Comparison of ENCODE assay signal across 7 mouse cellular contexts in genomic region chr13:111686522-111687284, GRCm38 (mm10). TPM values are rescaled to one million over a fixed set of nuclear protein-coding genes. Genes with fewer than 3 reads are reported as not detected.
DNase-seq lines count a peak whose midpoint lies in the region; ATAC-seq and TF ChIP-seq lines count a peak whose summit lies in the region.

No protein-coding gene starts in this region.

- H3K4me1 ChIP-seq in MEL (ENCODE audit: control insufficient read depth in 1 of 2, insufficient read depth in 2 of 2, low read length in 2 of 2), result peaks cover 8 to 10% of the 10 kb centered on the region in 2 experiments
- peaks cover 2 to 4% of the 10 kb centered on the region in 2 experiments for H3K4me1 ChIP-seq in heart, embryonic 14.5 days (ENCODE audit: control insufficient read depth in 2 of 2, insufficient read depth in 2 of 2, low read length in 2 of 2)
- peaks cover 15% of the 10 kb centered on the region for H3K4me1 ChIP-seq in megakaryocyte, embryonic 14.5 days

- TF ChIP-seq CTCF in MEL (IDR thresholded peaks at IDR 0.05 in 2 of 3, conservative IDR thresholded peaks at IDR 0.05 in 1 of 3; ENCODE audit: control insufficient read depth in 1 of 3, insufficient read depth in 1 of 3, low read depth in 2 of 3, low read length in 3 of 3, poor library complexity in 1 of 3, severe bottlenecking in 1 of 3), result no peak

- peaks cover 14% of the 10 kb centered on the region for H3K79me2 ChIP-seq in MEL (ENCODE audit: control insufficient read depth, insufficient read depth, low read length, poor library complexity)

- TF ChIP-seq POLR2A in MEL (IDR thresholded peaks at IDR 0.05; ENCODE audit: control insufficient read depth in 1 of 2, insufficient read depth in 1 of 2, low read depth in 1 of 2, low read length in 2 of 2, poor library complexity in 1 of 2), result no peak

- WGBS in heart, embryonic 14.5 days, result under 1% methylated on average over 64 of the region's 101 CpGs

- no peak for TF ChIP-seq EP300 in MEL (IDR thresholded peaks at IDR 0.05; ENCODE audit: low read depth in 1 of 2, low read length in 2 of 2)

- ATAC-seq in erythroid progenitor cell, adult 5-6 weeks (replicated peaks; ENCODE audit: low FRiP score, poor library complexity, severe bottlenecking), result peak; percentile 20
- peak; percentile 49 for ATAC-seq in heart, embryonic 14.5 days (ENCODE audit: insufficient number of reproducible peaks, insufficient read depth, low FRiP score, low read depth)

- TF ChIP-seq RAD21 in MEL (IDR thresholded peaks at IDR 0.05; ENCODE audit: low read depth, low read length), result no peak

- peak overlapping the region; percentile 88 for H3K27ac ChIP-seq in MEL (ENCODE audit: control insufficient read depth, low read depth, low read length)
- H3K27ac ChIP-seq in heart, embryonic 14.5 days (replicated peaks in 1 of 2; ENCODE audit: control insufficient read depth in 1 of 2, insufficient read depth in 1 of 2, low read depth in 2 of 2, low read length in 2 of 2), result peak overlapping the region; percentile 93 to 97

- peak overlapping the region; percentile 86 to 93 for H3K4me3 ChIP-seq in MEL (ENCODE audit: control insufficient read depth in 1 of 2, insufficient read depth in 1 of 2, low read depth in 2 of 2, low read length in 2 of 2)
- peak overlapping the region; percentile 59 to 94 for H3K4me3 ChIP-seq in heart, embryonic 14.5 days (ENCODE audit: control insufficient read depth in 1 of 2, insufficient read depth in 1 of 2, low read depth in 1 of 2, low read length in 2 of 2)
- H3K4me3 ChIP-seq in megakaryocyte, embryonic 14.5 days (replicated peaks), result peak overlapping the region; percentile 97

- peak; percentile 33 for DNase-seq in MEL (ENCODE audit: low read depth, low spot score)
- DNase-seq in adrenal gland, postnatal 4 days (ENCODE audit: low spot score in 2 of 2), result peak; percentile 8 to 12
- peak; percentile 6 to 63 for DNase-seq in kidney, postnatal 36 days
- DNase-seq in right cerebral cortex, postnatal 25 days, result peak; percentile 23

- H3K9ac ChIP-seq in MEL (ENCODE audit: control insufficient read depth, low read depth, low read length, poor library complexity, severe bottlenecking), result peak overlapping the region; percentile 99
- peak overlapping the region; percentile 99 for H3K9ac ChIP-seq in heart, embryonic 14.5 days (ENCODE audit: low read length)

- H3K9me3 ChIP-seq in MEL (replicated peaks; ENCODE audit: insufficient read depth, low read length), result no peaks in the 10 kb centered on the region
- no peaks in the 10 kb centered on the region for H3K9me3 ChIP-seq in heart, embryonic 14.5 days (ENCODE audit: control insufficient read depth, low read length)
- H3K9me3 ChIP-seq in megakaryocyte, embryonic 14.5 days, result no peaks in the 10 kb centered on the region

- H3K27me3 ChIP-seq in MEL (ENCODE audit: control insufficient read depth in 1 of 2, insufficient read depth in 2 of 2, low read length in 2 of 2), result no peaks in the 10 kb centered on the region
- H3K27me3 ChIP-seq in heart, embryonic 14.5 days (ENCODE audit: control insufficient read depth, insufficient read depth, low read length), result no peaks in the 10 kb centered on the region
- H3K27me3 ChIP-seq in megakaryocyte, embryonic 14.5 days (replicated peaks), result peaks cover 15% of the 10 kb centered on the region

- peaks cover 6 to 17% of the 10 kb centered on the region in 2 experiments for H3K36me3 ChIP-seq in MEL (ENCODE audit: control insufficient read depth in 1 of 2, insufficient read depth in 2 of 2, low read length in 2 of 2)
- H3K36me3 ChIP-seq in heart, embryonic 14.5 days (ENCODE audit: control insufficient read depth, insufficient read depth, low read length), result peaks cover 23% of the 10 kb centered on the region
- H3K36me3 ChIP-seq in megakaryocyte, embryonic 14.5 days (replicated peaks; ENCODE audit: low read length), result peaks cover 15% of the 10 kb centered on the region

- peak overlapping the region; percentile 93 for H3K4me2 ChIP-seq in heart, embryonic 14.5 days (ENCODE audit: low read length)

TF ChIP-seq in MEL, 35 proteins besides CTCF, POLR2A, EP300 and RAD21:
- TF ChIP-seq SIN3A (IDR thresholded peaks at IDR 0.05; ENCODE audit: low read length) (no peak; the same call in 1 of the 2 replicates), USF1 (IDR thresholded peaks at IDR 0.05; ENCODE audit: low read depth, low read length) (no peak)

RNA-seq across cellular contexts. Expression of gene Mier3, which starts 5.9 kb away (rescaled TPM):
- total RNA-seq in MEL (2012; rRNA removed), result 10.1 and 12.6 TPM in 2 replicates
- polyA plus RNA-seq in MEL (2012; ENCODE audit: insufficient read depth in 1 of 2, insufficient read length in 2 of 2, low read depth in 1 of 2, low replicate concordance in 2 of 2, missing spikeins in 1 of 2), result 10 to 100 TPM in 1 of 2 experiments, not detected in 1; 15.8 TPM
- total RNA-seq in adrenal gland, postnatal 4 days (2021), result 10 to 100 TPM; 46.7 to 48.9 TPM
- total RNA-seq in erythroid progenitor cell, adult 5-6 weeks (2015; ENCODE audit: low replicate concordance), result 106 and 114 TPM in 2 replicates
- total RNA-seq in erythroid progenitor cell, adult 5-6 weeks (2017; ENCODE audit: low replicate concordance), result 166 and 174 TPM in 2 replicates
- 16.8 and 18.0 TPM in 2 replicates for polyA plus RNA-seq in heart, embryonic 14.5 days (2014; fragmentation: Nextera tagmentation; extraction: Ambion mirVana)
- 0.17 TPM in 1 of 2 replicates, not detected in the other for polyA plus RNA-seq in megakaryocyte, embryonic 14.5 days (2012; ENCODE audit: insufficient read depth, low replicate concordance)

Comparison
In these comparisons a context has a peak if more than half of its experiments do, and no peak if none do; other contexts are left out.
1. Peak in every context shown above with its lines: DNase-seq, ATAC-seq, H3K4me3 ChIP-seq and H3K27ac ChIP-seq.